Mouse (Mus musculus) large intestine, adult 2 months (tissue): ENCODE results near the gene Rab19. TPM values are rescaled to one million over a fixed set of nuclear protein-coding genes. Genes with fewer than 3 reads are reported as not detected.
"Not testable (repeated sequence)": the region's sequence is repeated elsewhere in the genome, so short reads cannot be mapped to it uniquely, and the experiment has no call there.

ENCODE experiments used
- DNase-seq: peaks from one replicate; pipeline ENCODE4 v3.0.0-alpha.2; 2012; ENCODE audit warnings: low read depth, low spot score
- WGBS: fragments of 180-500 bp; shearing (Covaris S2); methylation state at CpG from one replicate; pipeline ENCODE4 v1.1.7; 2018; 5-methylcytosine and 5-hydroxymethylcytosine counted together
- polyA plus RNA-seq: library from polyadenylated mRNA; depleted of rRNA; stranded (reverse); fragments of >200 nt; gene quantifications from 2 replicates; pipeline ENCODE4 v1.2.3, GENCODE M21; 2012; rRNA removed

The Rab19 gene
- polyA plus RNA-seq, 1 experiment = 15.6 TPM

- WGBS = 61% methylated on average over 4 of the region's 4 CpGs
- no peak for DNase-seq
Observed at GRCm38 (mm10) chr6:39426725-39427124, 45.8 kb downstream of the Rab19 start.

DNA sequence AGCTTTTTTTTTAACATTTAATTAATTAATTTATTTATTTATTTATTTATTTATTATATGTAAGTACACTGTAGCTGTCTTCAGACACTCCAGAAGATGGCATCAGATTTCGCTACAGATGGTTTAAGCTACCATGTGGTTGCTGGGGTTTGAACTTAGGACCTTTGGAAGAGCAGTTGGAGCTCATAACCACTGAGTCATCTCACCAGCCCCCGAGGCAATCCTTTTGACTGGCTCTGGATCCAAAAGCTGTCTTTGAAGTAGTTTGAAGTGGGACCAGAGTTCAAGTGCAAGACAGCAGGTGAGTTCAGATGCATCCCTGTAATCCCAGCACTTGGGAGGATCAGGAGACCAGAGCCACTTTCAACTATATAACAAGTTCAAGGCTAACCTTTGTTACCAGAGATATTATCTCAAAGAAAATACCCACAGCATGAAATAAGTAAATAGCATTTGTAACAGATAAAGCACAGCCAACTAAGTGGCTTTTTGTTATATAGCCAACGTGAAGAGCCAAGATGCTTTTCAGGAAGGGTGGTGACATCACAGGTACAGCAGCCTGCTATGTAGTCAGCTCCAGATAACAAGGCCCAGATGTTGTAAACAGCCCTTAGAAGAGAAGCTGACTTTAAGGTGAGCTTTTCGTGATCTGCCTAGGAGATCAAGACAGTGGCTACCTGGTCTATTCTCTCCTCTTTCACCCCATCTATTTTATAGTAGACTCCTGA, 46.5 kb downstream of the Rab19 start:
- DNase-seq = no peak
- 61% methylated on average over 4 of the region's 4 CpGs for WGBS

DNA sequence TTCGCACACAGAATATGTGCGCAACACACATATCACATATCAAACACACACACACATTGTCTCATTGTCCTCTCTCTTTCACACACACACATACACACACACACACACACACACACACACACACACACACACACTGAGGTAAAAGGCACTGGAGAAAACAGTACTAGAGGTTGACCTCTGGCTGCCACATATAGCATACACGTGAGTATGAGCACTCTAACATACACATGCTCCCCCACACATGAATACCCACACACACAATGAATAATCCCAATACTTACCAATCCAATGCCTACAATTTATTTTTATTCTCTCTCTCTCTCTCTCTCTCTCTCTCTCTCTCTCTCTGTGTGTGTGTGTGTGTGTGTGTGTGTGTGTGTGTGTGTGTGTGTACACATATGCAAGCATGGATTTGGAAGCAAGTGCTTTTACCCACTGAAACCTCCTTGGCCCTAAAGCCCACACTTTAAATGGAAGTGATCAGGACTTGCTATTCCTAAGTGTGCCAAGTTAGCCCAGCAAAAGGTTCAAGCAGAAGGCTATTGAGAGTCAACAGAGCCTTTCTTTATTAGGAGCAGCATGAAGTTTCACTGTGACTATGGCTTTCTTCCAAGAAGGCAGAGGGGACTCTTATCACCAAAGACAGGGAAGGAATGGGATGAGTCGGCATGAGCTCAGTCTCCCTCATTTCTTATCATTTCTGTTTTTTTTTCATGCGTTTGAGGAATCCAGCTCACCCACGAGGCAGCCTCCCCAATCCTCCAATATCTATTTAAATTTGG, 48.2 kb downstream of the Rab19 start:
- 62% methylated on average over 6 of the region's 6 CpGs for WGBS
- no peak for DNase-seq

- DNase-seq = no peak
- WGBS = 87% methylated on average over 11 of the region's 11 CpGs
Observed at GRCm38 (mm10) chr6:39430722-39431121, 49.7 kb downstream of the Rab19 start.

- WGBS = 88% methylated on average over 4 of the region's 4 CpGs
- no peak for DNase-seq
Observed at GRCm38 (mm10) chr6:39433174-39433573, 52.2 kb downstream of the Rab19 start.

- no peak for DNase-seq
Observed at GRCm38 (mm10) chr6:39433701-39434100, 52.7 kb downstream of the Rab19 start.

DNA sequence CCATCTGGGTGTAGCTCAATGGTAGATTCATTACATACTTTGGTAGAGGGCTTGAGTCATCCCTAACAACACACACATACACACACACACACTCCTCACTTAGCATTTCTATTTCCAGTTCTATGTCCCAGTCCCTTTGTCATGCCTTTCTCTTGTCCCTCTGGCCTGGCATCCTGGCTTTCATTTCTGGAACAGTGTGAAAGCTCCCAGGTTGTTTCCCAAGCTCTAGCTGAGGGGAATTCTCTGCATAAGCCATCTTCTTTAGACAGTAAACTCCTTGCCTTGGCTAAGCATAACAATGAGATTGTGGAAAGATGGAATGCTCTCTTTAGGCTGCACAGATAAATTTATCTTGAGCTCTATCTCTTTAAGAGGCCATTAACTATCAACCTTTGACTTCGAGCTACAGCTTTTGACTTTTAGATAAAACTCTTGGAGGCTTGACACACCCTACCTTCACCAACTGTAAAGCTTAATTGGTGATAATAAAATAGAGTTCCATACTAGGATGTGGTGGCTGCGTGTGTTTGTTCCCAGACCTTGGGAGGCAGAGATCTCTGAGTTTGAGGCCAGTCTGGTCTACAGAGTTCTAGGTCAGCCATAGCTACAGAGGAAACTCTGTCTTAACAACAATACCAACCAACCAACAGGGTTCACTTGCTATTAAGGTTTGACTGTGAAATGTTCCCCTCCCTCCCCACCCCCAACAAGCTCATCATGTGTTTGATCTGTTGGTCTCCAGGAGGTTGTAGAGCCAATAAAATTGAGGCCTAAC, 53.3 kb downstream of the Rab19 start:
- WGBS = 30% methylated on average over 2 of the region's 2 CpGs
- DNase-seq = no peak

DNA sequence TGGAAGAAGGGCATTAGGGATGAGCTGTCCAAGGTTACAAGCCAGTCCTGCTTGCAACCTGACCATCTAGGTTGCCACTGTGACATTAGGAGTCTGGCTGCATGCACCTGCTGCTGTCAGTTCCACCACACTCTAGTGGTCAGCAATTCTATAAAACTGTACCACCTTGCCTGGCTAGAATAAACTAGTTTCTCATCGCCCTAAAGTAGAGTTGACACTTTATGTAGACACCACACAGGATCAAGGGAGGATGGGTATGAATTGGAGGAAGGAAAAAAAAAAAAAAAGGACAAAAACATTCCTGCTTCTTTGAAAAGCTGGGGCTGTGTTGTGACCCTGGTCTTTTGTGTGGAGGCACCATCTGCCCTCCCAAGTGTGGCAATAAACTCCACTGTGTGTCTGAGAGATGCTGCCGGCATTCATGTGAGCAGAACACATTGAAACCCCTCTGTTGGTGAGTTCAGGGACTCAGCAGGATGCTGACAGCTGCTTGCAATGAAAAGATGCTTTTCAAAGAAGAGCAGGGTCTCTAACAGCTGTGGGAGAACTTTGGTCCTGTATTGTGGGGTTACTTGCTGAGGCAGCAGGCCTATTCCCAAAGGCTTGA, 54.0 kb downstream of the Rab19 start:
- no peak for DNase-seq
- 60% methylated on average over 2 of the region's 2 CpGs for WGBS

DNA sequence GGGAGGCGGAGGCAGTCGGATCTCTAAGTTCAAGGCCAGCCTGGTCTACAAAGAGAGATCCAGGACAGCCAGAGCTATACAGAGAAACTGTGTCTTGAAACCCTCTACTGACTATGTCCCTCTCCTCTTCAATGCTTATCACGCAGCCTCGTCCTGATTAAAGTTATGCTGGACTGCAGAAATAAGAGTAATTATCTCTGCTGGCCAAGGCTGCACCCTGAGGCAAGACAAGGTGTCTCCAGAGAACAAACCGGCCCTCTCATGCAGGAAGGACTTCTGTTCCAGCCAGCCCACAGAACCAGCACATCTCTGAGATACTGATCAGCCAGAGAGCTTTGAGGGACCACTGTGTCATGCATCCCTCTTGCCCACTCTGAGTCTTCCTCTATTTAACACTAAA, 54.9 kb downstream of the Rab19 start:
- 91% methylated on average over 5 of the region's 5 CpGs for WGBS

GRCm38 (mm10) chr6:39437519-39437918, 56.5 kb downstream of the Rab19 start:
- DNase-seq = not testable (repeated sequence)
- whole genome bisulfite sequencing = 73% methylated on average over 6 of the region's 6 CpGs

More for the DNA sequence above, 54.9 kb downstream of the Rab19 start:
- DNase-seq = no peak

Other genes starting within 250 kb of the Rab19 start
- 3.2 and 5.6 TPM in 2 replicates for gene Kdm7a, start 174.4 kb upstream of the Rab19 start, polyA plus RNA-seq
- gene Slc37a3, start 3.5 kb upstream of the Rab19 start, polyA plus RNA-seq = 19.6 and 21.4 TPM in 2 replicates
- gene Mkrn1, start 39.3 kb downstream of the Rab19 start, polyA plus RNA-seq = 111 and 126 TPM in 2 replicates
- 3.5 and 4.5 TPM in 2 replicates for gene Dennd2a, start 176.7 kb downstream of the Rab19 start, polyA plus RNA-seq
- gene Adck2, start 192.7 kb downstream of the Rab19 start, polyA plus RNA-seq = 11.5 and 12.8 TPM in 2 replicates
- 2.6 and 3.6 TPM in 2 replicates for gene Gm42420, start 204.6 kb downstream of the Rab19 start, polyA plus RNA-seq
- 301 and 321 TPM in 2 replicates for gene Ndufb2, start 211.4 kb downstream of the Rab19 start, polyA plus RNA-seq